Mouse (Mus musculus): ENCODE results near the gene Wdr86. TPM values are rescaled to one million over a fixed set of nuclear protein-coding genes. Genes with fewer than 3 reads are reported as not detected.

The Wdr86 gene
- total and polyA plus RNA-seq, 2 experiments from 2014 or later: 2.8 to 5.1 TPM

DNA sequence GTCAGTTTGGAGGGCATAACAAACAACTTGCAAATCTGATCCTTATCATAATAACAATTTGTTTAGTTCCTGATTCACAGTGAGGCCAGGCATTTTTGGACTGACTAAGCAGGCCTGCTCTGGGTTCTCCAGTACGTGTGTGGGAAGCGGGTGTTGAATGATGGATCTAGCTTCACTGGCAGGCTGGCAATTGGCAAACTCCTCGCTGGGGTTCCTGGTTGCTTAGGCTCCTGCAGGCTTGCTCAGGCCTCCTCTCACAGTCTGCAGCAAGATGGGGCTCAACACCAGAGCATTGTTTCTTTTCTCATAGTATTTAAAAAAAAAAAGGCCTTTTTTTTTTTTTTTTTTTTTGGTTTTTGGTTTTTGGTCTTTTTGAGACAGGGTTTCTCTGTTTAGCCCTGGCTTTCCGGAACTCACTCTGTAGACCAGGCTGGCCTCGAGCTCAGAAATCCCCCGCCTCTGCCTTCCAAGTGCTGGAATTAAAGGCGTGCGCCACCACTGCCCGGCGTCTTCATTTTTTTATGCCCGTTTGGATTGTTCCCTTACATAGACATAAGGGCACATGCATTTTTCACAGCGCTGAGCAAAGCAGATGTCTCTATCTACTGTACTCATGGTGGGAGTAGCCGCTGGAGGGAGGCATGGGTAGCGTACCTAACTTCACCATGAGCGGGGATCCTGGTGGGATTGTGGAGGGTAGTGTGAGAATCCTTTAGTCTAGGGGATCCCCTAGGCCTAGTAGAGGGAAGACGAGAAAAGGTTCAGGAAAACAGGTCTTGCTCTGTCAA, 45.8 kb downstream of the Wdr86 start:
- 17% methylated on average over 16 of the region's 16 CpGs for WGBS
- no peak for ATAC-seq (ENCODE audit: insufficient read depth, low read depth)
- DNase-seq (ENCODE audit: low spot score): peak; percentile 36
- Histone ChIP-seq H3K27ac (ENCODE audit: low read depth) (peak overlapping the region; percentile 99), H3K36me3 (replicated peaks; ENCODE audit: control insufficient read depth, insufficient read depth, low read length) (peaks cover 10% of the 10 kb centered on the region), H3K4me1 (ENCODE audit: control insufficient read depth, insufficient read depth) (0 out of 2 replicates have a peak, but pooled peaks cover 4% of the 10 kb centered on the region), H3K9ac (replicated peaks; ENCODE audit: low read depth, low read length) (peak overlapping the region; percentile 62), H3K9me3 (replicated peaks; ENCODE audit: control insufficient read depth, low read length) (no peaks in the 10 kb centered on the region), H3K4me3 (ENCODE audit: low read depth, low read length) (peak overlapping the region; percentile 90), H3K4me2 (ENCODE audit: low read depth, low read length) (peak overlapping the region; percentile 76), H3K27me3 (ENCODE audit: control insufficient read depth, insufficient read depth, low read length) (no peaks in the 10 kb centered on the region)
- TF ChIP-seq EP300 (IDR thresholded peaks at IDR 0.05; ENCODE audit: low read depth) (no peak), CTCF (IDR thresholded peaks at IDR 0.05; ENCODE audit: low read depth) (0 out of 2 replicates have a peak, but pooled peaks have one; percentile 1)

DNA sequence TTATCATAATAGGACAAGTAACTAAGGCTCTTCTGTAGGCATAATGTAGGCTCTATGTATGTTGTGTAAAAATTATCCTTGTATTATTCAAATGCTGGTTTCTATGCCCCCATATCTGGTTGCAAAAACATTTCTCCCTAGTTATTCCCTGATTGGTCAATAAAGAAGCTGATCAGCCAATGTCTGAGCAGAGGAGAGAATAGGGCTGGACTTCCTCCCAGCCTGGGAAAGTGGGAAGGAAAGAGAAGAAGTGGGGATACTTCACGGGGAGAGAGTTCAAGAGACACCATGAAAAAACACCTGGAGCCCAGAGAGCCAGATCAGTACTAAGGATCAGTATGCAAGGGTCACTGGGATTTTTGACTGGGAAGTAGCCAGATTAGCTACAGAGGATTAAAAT, 49.1 kb downstream of the Wdr86 start:
- Histone ChIP-seq H3K4me1 (ENCODE audit: control insufficient read depth, insufficient read depth) (0 out of 2 replicates have a peak, but pooled peaks cover under 1% of the 10 kb centered on the region), H3K9ac (replicated peaks; ENCODE audit: low read depth, low read length) (no peak overlapping the region), H3K27ac (ENCODE audit: low read depth) (no peak overlapping the region), H3K36me3 (replicated peaks; ENCODE audit: control insufficient read depth, insufficient read depth, low read length) (no peaks in the 10 kb centered on the region), H3K4me3 (ENCODE audit: low read depth, low read length) (no peak overlapping the region), H3K27me3 (ENCODE audit: control insufficient read depth, insufficient read depth, low read length) (peaks cover 3% of the 10 kb centered on the region; the same call in 1 of the 2 replicates), H3K9me3 (replicated peaks; ENCODE audit: control insufficient read depth, low read length) (no peaks in the 10 kb centered on the region), H3K4me2 (ENCODE audit: low read depth, low read length) (no peak overlapping the region)
- 36% methylated on average over 1 of the region's 1 CpGs for WGBS
- TF ChIP-seq CTCF (IDR thresholded peaks at IDR 0.05; ENCODE audit: low read depth): no peak
- TF ChIP-seq EP300 (IDR thresholded peaks at IDR 0.05; ENCODE audit: low read depth): no peak
- DNase-seq (ENCODE audit: low spot score) (no peak), ATAC-seq (ENCODE audit: insufficient read depth, low read depth) (no peak)

GRCm38 (mm10) chr5:24674238-24674637, 56.3 kb downstream of the Wdr86 start:
- TF ChIP-seq CTCF (IDR thresholded peaks at IDR 0.05; ENCODE audit: low read depth) (peak; percentile 95), EP300 (IDR thresholded peaks at IDR 0.05; ENCODE audit: low read depth) (no peak)
- 14% methylated on average over 4 of the region's 4 CpGs for WGBS

More at GRCm38 (mm10) chr5:24674238-24674637, 56.3 kb downstream of the Wdr86 start:
- peaks cover 3% of the 10 kb centered on the region for H3K27me3 ChIP-seq (ENCODE audit: control insufficient read depth, insufficient read depth, low read length)
- no peak overlapping the region for H3K27ac ChIP-seq (ENCODE audit: low read depth)
- H3K9me3 ChIP-seq (replicated peaks; ENCODE audit: control insufficient read depth, low read length): no peaks in the 10 kb centered on the region
- H3K4me1 ChIP-seq (ENCODE audit: control insufficient read depth, insufficient read depth): no peaks in the 10 kb centered on the region
- H3K9ac ChIP-seq (replicated peaks; ENCODE audit: low read depth, low read length): no peak overlapping the region
- ATAC-seq (ENCODE audit: insufficient read depth, low read depth) (peak; percentile 75), DNase-seq (ENCODE audit: low spot score) (peak; percentile 72)
- no peak overlapping the region for H3K4me3 ChIP-seq (ENCODE audit: low read depth, low read length)
- no peak overlapping the region for H3K4me2 ChIP-seq (ENCODE audit: low read depth, low read length)
- H3K36me3 ChIP-seq (replicated peaks; ENCODE audit: control insufficient read depth, insufficient read depth, low read length): no peaks in the 10 kb centered on the region

Other genes starting within 250 kb of the Wdr86 start
- gene Gbx1, start 203.5 kb downstream of the Wdr86 start, total RNA-seq (2014; rRNA removed; ENCODE audit: low replicate concordance): not detected in 2 replicates
- gene Gbx1, start 203.5 kb downstream of the Wdr86 start, polyA plus RNA-seq (2015; fragmentation: Nextera tagmentation; extraction: Ambion mirVana): not detected in 2 replicates
- 34.4 and 44.0 TPM in 2 replicates for gene Asb10, start 189.7 kb downstream of the Wdr86 start, total RNA-seq (2014; rRNA removed; ENCODE audit: low replicate concordance)
- 20.8 and 24.3 TPM in 2 replicates for gene Asb10, start 189.7 kb downstream of the Wdr86 start, polyA plus RNA-seq (2015; fragmentation: Nextera tagmentation; extraction: Ambion mirVana)
- gene 4931409K22Rik, start 173.9 kb downstream of the Wdr86 start, total RNA-seq (2014; rRNA removed; ENCODE audit: low replicate concordance): not detected in 2 replicates
- not detected in 2 replicates for gene 4931409K22Rik, start 173.9 kb downstream of the Wdr86 start, polyA plus RNA-seq (2015; fragmentation: Nextera tagmentation; extraction: Ambion mirVana)
- gene Abcf2, start 153.3 kb downstream of the Wdr86 start, total RNA-seq (2014; rRNA removed; ENCODE audit: low replicate concordance): 53.7 and 56.0 TPM in 2 replicates
- 46.0 and 49.6 TPM in 2 replicates for gene Abcf2, start 153.3 kb downstream of the Wdr86 start, polyA plus RNA-seq (2015; fragmentation: Nextera tagmentation; extraction: Ambion mirVana)
- gene Chpf2, start 144.0 kb downstream of the Wdr86 start, total RNA-seq (2014; rRNA removed; ENCODE audit: low replicate concordance): 34.9 and 64.4 TPM in 2 replicates
- gene Chpf2, start 144.0 kb downstream of the Wdr86 start, polyA plus RNA-seq (2015; fragmentation: Nextera tagmentation; extraction: Ambion mirVana): 10.5 and 13.2 TPM in 2 replicates
- 79.2 and 98.4 TPM in 2 replicates for gene Smarcd3, start 106.3 kb downstream of the Wdr86 start, total RNA-seq (2014; rRNA removed; ENCODE audit: low replicate concordance)
- gene Smarcd3, start 106.3 kb downstream of the Wdr86 start, polyA plus RNA-seq (2015; fragmentation: Nextera tagmentation; extraction: Ambion mirVana): 33.9 and 36.9 TPM in 2 replicates
- gene Nub1, start 45.2 kb downstream of the Wdr86 start, total RNA-seq (2014; rRNA removed; ENCODE audit: low replicate concordance): 20.4 and 25.6 TPM in 2 replicates
- 19.5 and 21.3 TPM in 2 replicates for gene Nub1, start 45.2 kb downstream of the Wdr86 start, polyA plus RNA-seq (2015; fragmentation: Nextera tagmentation; extraction: Ambion mirVana)
- gene Crygn, start 27.3 kb upstream of the Wdr86 start, total RNA-seq (2014; rRNA removed; ENCODE audit: low replicate concordance): not detected in 2 replicates
- gene Crygn, start 27.3 kb upstream of the Wdr86 start, polyA plus RNA-seq (2015; fragmentation: Nextera tagmentation; extraction: Ambion mirVana): 3.5 and 3.9 TPM in 2 replicates
- 83.6 and 101 TPM in 2 replicates for gene Rheb, start 111.9 kb upstream of the Wdr86 start, total RNA-seq (2014; rRNA removed; ENCODE audit: low replicate concordance)
- gene Rheb, start 111.9 kb upstream of the Wdr86 start, polyA plus RNA-seq (2015; fragmentation: Nextera tagmentation; extraction: Ambion mirVana): 250 and 253 TPM in 2 replicates